Mouse (Mus musculus) G1E (cell line): ENCODE data around the gene Ino80. TPM values are rescaled to one million over a fixed set of nuclear protein-coding genes. Genes with fewer than 3 reads are reported as not detected.
"Not testable (repeated sequence)": the region's sequence is repeated elsewhere in the genome, so short reads cannot be mapped to it uniquely, and the experiment has no call there.

Source experiments
- ATAC-seq: 2 replicates; pipeline ENCODE4 v1.8.0; 2016; ENCODE audit warnings: mild to moderate bottlenecking; ENCODE audit not compliant: insufficient number of reproducible peaks, poor library complexity, low FRiP score, severe bottlenecking; ENCODE audit errors: extremely low read depth
- DNase-seq: peaks from one replicate; pipeline ENCODE4 v3.0.0; 2012; ENCODE audit warnings: low spot score
- H3K27me3 ChIP-seq: 2 replicates; pipeline ENCODE4 v1.6.1; 2012; ENCODE audit warnings: mild to moderate bottlenecking, low read length, inconsistent platforms; ENCODE audit not compliant: insufficient read depth
- H3K36me3 ChIP-seq: replicated peaks from 2 replicates; pipeline ENCODE3; 2012; ENCODE audit warnings: mild to moderate bottlenecking, inconsistent platforms
- H3K4me1 ChIP-seq: 2 replicates; pipeline ENCODE4 v1.6.1; 2012; ENCODE audit warnings: low read depth, low read length, inconsistent platforms, mixed read lengths; ENCODE audit not compliant: insufficient read depth
- H3K4me3 ChIP-seq: 2 replicates; pipeline ENCODE4 v1.5.1; 2012; ENCODE audit warnings: low read depth, mild to moderate bottlenecking, inconsistent platforms, low read length, moderate library complexity, mixed read lengths
- H3K9me3 ChIP-seq: replicated peaks from 2 replicates; pipeline ENCODE4 v1.6.1; 2012; ENCODE audit warnings: inconsistent platforms
- CTCF ChIP-seq: IDR thresholded peaks from 2 replicates; pipeline ENCODE4 v1.5.1; 2012; ENCODE audit warnings: low read depth, low read length, inconsistent platforms, mixed read lengths
- GATA1 ChIP-seq: IDR thresholded peaks from 2 replicates; pipeline ENCODE4 v1.6.1; 2012; ENCODE audit warnings: borderline replicate concordance, low read length, inconsistent platforms, mixed read lengths
- GATA2 ChIP-seq: IDR thresholded peaks from 2 replicates; pipeline ENCODE4 v1.6.1; 2012; ENCODE audit warnings: low read depth, low read length, inconsistent platforms, borderline replicate concordance
- POLR2AphosphoS5 ChIP-seq: IDR thresholded peaks from 2 replicates; pipeline ENCODE4 v1.6.1; 2012; ENCODE audit warnings: low read depth, low read length, inconsistent platforms; ENCODE audit not compliant: insufficient replicate concordance
- TAL1 ChIP-seq: conservative IDR thresholded peaks from 2 replicates; pipeline ENCODE4 v1.6.1; 2012; ENCODE audit warnings: low read depth, low read length, inconsistent platforms, mixed read lengths
- polyA plus RNA-seq: library from polyadenylated mRNA; stranded (reverse); fragments of >175 nt; gene quantifications from 2 replicates; pipeline ENCODE4 v1.2.3, GENCODE M21; 2012
- total RNA-seq, 2 experiments: library from RNA; stranded (forward) in 1 of 2; stranded (reverse) in 1 of 2; fragments of 200-1000 nt in 1 of 2; fragments of >200 nt in 1 of 2; fragmentation: Nextera tagmentation in 1 of 2; gene quantifications; 2 replicates each; pipeline ENCODE4 v1.2.3; 2014 to 2017

The Ino80 gene
- total and polyA plus RNA-seq, 3 experiments: 7.0 to 41.2 (median 20.4) TPM

- no peak for ATAC-seq
- peak; percentile 8 for DNase-seq
- TF ChIP-seq TAL1 (no peak), GATA1 (no peak), POLR2AphosphoS5 (no peak), GATA2 (no peak), CTCF (no peak)
- Histone ChIP-seq H3K4me3 (no peak overlapping the region), H3K36me3 (no peaks in the 10 kb centered on the region), H3K27me3 (peaks cover 7% of the 10 kb centered on the region; the same call in 1 of the 2 replicates), H3K9me3 (no peaks in the 10 kb centered on the region), H3K4me1 (no peaks in the 10 kb centered on the region)
Measured at GRCm38 (mm10) chr2:119512292-119512691, 34.8 kb upstream of the Ino80 start.

GRCm38 (mm10) chr2:119510856-119511255, 33.4 kb upstream of the Ino80 start:
- no peak for TF ChIP-seq CTCF
- TF ChIP-seq TAL1: no peak
- TF ChIP-seq GATA1: no peak
- TF ChIP-seq POLR2AphosphoS5: no peak
- TF ChIP-seq GATA2: no peak
- peaks cover 10% of the 10 kb centered on the region for H3K27me3 ChIP-seq
- ATAC-seq: no peak
- no peaks in the 10 kb centered on the region for H3K9me3 ChIP-seq
- H3K36me3 ChIP-seq: no peaks in the 10 kb centered on the region
- no peaks in the 10 kb centered on the region for H3K4me1 ChIP-seq
- DNase-seq: no peak
- no peak overlapping the region for H3K4me3 ChIP-seq

DNA sequence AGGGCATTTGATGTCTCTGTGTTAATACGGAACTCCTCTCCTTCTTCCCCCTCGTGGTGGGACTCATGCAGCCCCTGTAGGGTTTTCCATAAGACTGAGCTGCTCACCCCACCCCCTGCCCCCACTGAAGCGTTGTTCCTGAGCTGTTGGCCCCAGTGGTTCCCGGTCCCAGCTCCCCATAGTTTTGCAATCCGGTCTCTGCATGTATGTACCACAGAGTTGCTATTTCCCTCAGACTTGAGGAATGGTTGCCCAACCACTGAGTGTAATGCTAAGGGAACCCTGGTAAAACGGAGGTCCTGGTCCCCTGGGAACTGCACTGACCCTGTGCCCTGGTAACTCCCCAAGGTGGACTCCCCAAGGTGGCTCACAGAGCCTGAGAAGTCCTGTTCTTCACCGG, 31.0 kb upstream of the Ino80 start:
- not testable (repeated sequence) for ATAC-seq, DNase-seq, H3K9me3 ChIP-seq, H3K4me3 ChIP-seq, H3K4me1 ChIP-seq, H3K36me3 ChIP-seq
- H3K27me3 ChIP-seq: peaks cover 12% of the 10 kb centered on the region

DNA sequence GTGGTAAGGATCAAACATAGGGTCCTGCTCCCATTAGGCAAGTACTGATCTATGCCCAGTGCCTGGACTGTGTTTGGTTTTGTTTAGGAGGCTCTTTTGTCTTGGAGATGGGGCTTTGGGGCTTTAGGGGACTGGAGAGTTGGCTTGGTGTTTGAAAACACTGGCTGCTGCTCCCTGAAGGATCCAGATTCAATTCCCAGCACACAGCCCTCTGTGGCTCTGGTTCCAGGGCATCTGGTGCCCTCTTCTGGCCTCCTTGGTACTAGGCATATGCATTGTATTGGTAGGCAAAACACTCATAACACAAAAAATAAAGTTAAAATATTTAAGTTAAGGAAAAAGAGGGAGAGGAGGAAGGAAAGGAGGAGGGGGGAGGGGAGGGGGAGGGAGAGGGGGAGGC, 29.6 kb upstream of the Ino80 start:
- TF ChIP-seq CTCF (no peak), GATA2 (no peak), TAL1 (no peak), GATA1 (no peak), POLR2AphosphoS5 (no peak)
- no peaks in the 10 kb centered on the region for H3K36me3 ChIP-seq
- H3K4me3 ChIP-seq: no peak overlapping the region
- DNase-seq (no peak), ATAC-seq (no peak)
- H3K4me1 ChIP-seq: no peaks in the 10 kb centered on the region
- H3K27me3 ChIP-seq: peaks cover 10% of the 10 kb centered on the region
- H3K9me3 ChIP-seq: no peaks in the 10 kb centered on the region

GRCm38 (mm10) chr2:119500965-119501652, 23.6 kb upstream of the Ino80 start:
- DNase-seq (no peak), ATAC-seq (no peak)
- no peak for TF ChIP-seq TAL1
- no peak for TF ChIP-seq GATA2
- TF ChIP-seq CTCF: no peak
- TF ChIP-seq POLR2AphosphoS5: no peak

DNA sequence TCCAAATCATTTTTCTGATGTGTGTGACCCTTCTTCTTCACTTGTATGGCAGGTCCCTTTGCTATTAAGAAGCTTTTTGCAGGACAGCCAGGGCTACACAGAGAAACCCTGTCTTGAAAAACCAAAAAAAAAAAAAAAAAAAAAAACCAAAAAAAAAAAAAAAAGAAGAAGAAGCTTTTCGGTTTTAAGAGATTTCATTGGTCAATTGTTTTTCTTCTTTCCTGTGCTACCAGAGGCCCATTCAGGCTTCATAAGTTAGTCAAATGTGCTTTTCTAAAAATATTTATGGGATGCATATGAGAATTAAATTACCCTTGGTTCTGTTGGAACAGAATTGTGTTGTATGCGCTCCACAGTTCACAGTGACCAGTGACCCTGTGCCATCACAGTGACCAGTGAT, 21.4 kb upstream of the Ino80 start:
- no peak for TF ChIP-seq CTCF
- TF ChIP-seq GATA2: no peak
- no peak for TF ChIP-seq POLR2AphosphoS5
- no peak for TF ChIP-seq TAL1
- no peak for TF ChIP-seq GATA1
- H3K36me3 ChIP-seq: no peaks in the 10 kb centered on the region
- peaks cover 25% of the 10 kb centered on the region for H3K27me3 ChIP-seq
- DNase-seq: no peak
- no peak overlapping the region for H3K4me3 ChIP-seq
- H3K9me3 ChIP-seq: no peaks in the 10 kb centered on the region
- H3K4me1 ChIP-seq: no peaks in the 10 kb centered on the region; the same call in 1 of the 2 replicates
- ATAC-seq: no peak

More at GRCm38 (mm10) chr2:119500965-119501652, 23.6 kb upstream of the Ino80 start:
- H3K9me3 ChIP-seq: no peaks in the 10 kb centered on the region
- H3K36me3 ChIP-seq: no peaks in the 10 kb centered on the region
- no peaks in the 10 kb centered on the region; the same call in 1 of the 2 replicates for H3K4me1 ChIP-seq
- H3K4me3 ChIP-seq: no peak overlapping the region
- H3K27me3 ChIP-seq: peaks cover 23% of the 10 kb centered on the region
